Comparison of ENCODE assay signal across 11 mouse cellular contexts in genomic region chr11:93643436-93643835, GRCm38 (mm10).
A peak's percentile ranks its signal among the peaks of the same experiment; 100 is the strongest.
DNase-seq lines count a peak whose midpoint lies in the region; ATAC-seq lines count a peak whose summit lies in the region.
"Had no signal": no experiment of that assay in that cellular context is flagged by ENCODE, and none has a peak within 500 bp of the region (broad histone marks: within the 10 kb centered on the region; RNA-seq: fewer than 3 reads in every experiment).

No protein-coding gene starts in this region.

- no peak for DNase-seq in cerebellum, postnatal 4 days (ENCODE audit: low spot score in 2 of 2)
- peak; percentile 59 for DNase-seq in cerebellum, adult 11 months
- DNase-seq in cerebellum, postnatal 14 days, result peak; percentile 66 to 79
- DNase-seq in layer of hippocampus, adult 9-11 months, result peak; percentile 65
- no peak for DNase-seq in lung, postnatal 10 days
- DNase-seq in kidney, postnatal 10 days, result no peak
- DNase-seq: embryo, embryonic 11 days; kidney, adult 8-10 months; kidney, postnatal 36 days had no signal

- peak; percentile 71 for ATAC-seq in cerebellum, adult (ENCODE audit: insufficient number of reproducible peaks, low FRiP score, low TSS enrichment)
- ATAC-seq in CD4-positive, CD25-positive, alpha-beta regulatory T cell, adult 4 months, result no peak

Comparison
In these comparisons a context has a peak if more than half of its experiments do, and no peak if none do; other contexts are left out.
1. DNase-seq: peak in cerebellum, adult 11 months (single experiment), cerebellum, postnatal 14 days (2 of 2) and layer of hippocampus, adult 9-11 months (single experiment); none in cerebellum, postnatal 4 days (0 of 2), lung, postnatal 10 days (single experiment) and kidney, postnatal 10 days (single experiment).